Mouse (Mus musculus) CH12.LX (cell line): ENCODE data around the gene Tmem198b. TPM values are rescaled to one million over a fixed set of nuclear protein-coding genes. Genes with fewer than 3 reads are reported as not detected.

Source experiments
- DNase-seq: peaks from one replicate; pipeline ENCODE4 v3.0.0-alpha.2; 2013; ENCODE audit errors: extremely low read depth
- H3K27ac ChIP-seq: 2 replicates; pipeline ENCODE4 v1.5.1; 2012; ENCODE audit warnings: low read depth, mild to moderate bottlenecking, control low read depth, moderate library complexity; ENCODE audit not compliant: insufficient read depth
- H3K27me3 ChIP-seq: replicated peaks from 2 replicates; pipeline ENCODE3; 2012; ENCODE audit warnings: inconsistent platforms
- H3K36me3 ChIP-seq, 2 experiments: replicated peaks in 1 of 2; 2 replicates each; pipeline versions ENCODE3 to v1.6.1; 2012; ENCODE audit warnings: inconsistent platforms in 1 of 2, low read length in 1 of 2, mild to moderate bottlenecking in 1 of 2, mixed read lengths in 1 of 2, moderate library complexity in 1 of 2; ENCODE audit not compliant: control insufficient read depth in 1 of 2, insufficient read depth in 1 of 2
- H3K4me1 ChIP-seq, 2 experiments: 2 replicates each; pipeline ENCODE4 v1.6.1; 2012; ENCODE audit warnings: inconsistent platforms in 1 of 2, moderate library complexity in 1 of 2; ENCODE audit not compliant: insufficient read depth in 2 of 2, control insufficient read depth in 1 of 2
- H3K4me2 ChIP-seq: 2 replicates; pipeline ENCODE4 v1.6.1; 2012; ENCODE audit warnings: low read depth, mild to moderate bottlenecking, control low read depth; ENCODE audit not compliant: poor library complexity, insufficient read depth, severe bottlenecking
- H3K4me3 ChIP-seq, 3 experiments: fragments of 150-350 bp in 1 of 3; sonication (generic) in 1 of 3; replicated peaks in 1 of 3; 2 replicates each; pipeline versions ENCODE3 to v1.5.1; 2011 to 2012; ENCODE audit warnings: low read depth in 2 of 3, low read length in 2 of 3, mild to moderate bottlenecking in 2 of 3, moderate library complexity in 2 of 3, control low read depth in 1 of 3, improper control_type of control experiment in 1 of 3, inconsistent platforms in 1 of 3, mixed read lengths in 1 of 3; ENCODE audit not compliant: poor library complexity in 1 of 3
- H3K79me2 ChIP-seq: replicated peaks from 2 replicates; pipeline ENCODE4 v1.6.1; 2012; ENCODE audit warnings: mild to moderate bottlenecking, moderate library complexity; ENCODE audit not compliant: control insufficient read depth, poor library complexity, insufficient read depth, severe bottlenecking; ENCODE audit errors: extremely low read depth
- H3K9ac ChIP-seq: 2 replicates; pipeline ENCODE4 v1.6.1; 2012; ENCODE audit warnings: low read depth, mild to moderate bottlenecking, control low read depth, moderate library complexity; ENCODE audit not compliant: insufficient read depth
- H3K9me3 ChIP-seq: replicated peaks from 2 replicates; pipeline ENCODE3; 2012; ENCODE audit warnings: low read length, inconsistent platforms, mixed read lengths
- BHLHE40 ChIP-seq: IDR thresholded peaks from 2 replicates; pipeline ENCODE4 v1.6.1; 2011; ENCODE audit warnings: mild to moderate bottlenecking, low read depth, low read length, improper control_type of control experiment
- CHD1 ChIP-seq: IDR thresholded peaks from 2 replicates; pipeline ENCODE4 v1.6.1; 2012; ENCODE audit warnings: low read depth, low read length, improper control_type of control experiment, inconsistent platforms
- CHD2 ChIP-seq: IDR thresholded peaks from 2 replicates; pipeline ENCODE4 v1.6.1; 2011; ENCODE audit warnings: low read length, improper control_type of control experiment
- CTCF ChIP-seq, 2 experiments: IDR thresholded peaks in 1 of 2; conservative IDR thresholded peaks in 1 of 2; 2 replicates each; pipeline ENCODE4 v1.5.1; 2011 to 2012; ENCODE audit warnings: low read depth in 2 of 2, low read length in 2 of 2, improper control_type of control experiment in 1 of 2, inconsistent platforms in 1 of 2, mild to moderate bottlenecking in 1 of 2, moderate library complexity in 1 of 2
- ELF1 ChIP-seq: IDR thresholded peaks from 2 replicates; pipeline ENCODE4 v1.6.1; 2014; ENCODE audit warnings: low read depth, mild to moderate bottlenecking, inconsistent platforms, low read length, improper control_type of control experiment
- GABPA ChIP-seq: IDR thresholded peaks from 2 replicates; pipeline ENCODE4 v1.6.1; 2012; ENCODE audit warnings: low read depth, low read length, improper control_type of control experiment, inconsistent platforms; ENCODE audit not compliant: insufficient replicate concordance
- HCFC1 ChIP-seq: IDR thresholded peaks from 2 replicates; pipeline ENCODE4 v1.6.1; 2012; ENCODE audit warnings: low read depth, mild to moderate bottlenecking, inconsistent platforms, low read length, improper control_type of control experiment
- JUND ChIP-seq: conservative IDR thresholded peaks from 2 replicates; pipeline ENCODE4 v1.6.1; 2011; ENCODE audit warnings: low read depth, low read length, improper control_type of control experiment
- MAX ChIP-seq: IDR thresholded peaks from 2 replicates; pipeline ENCODE4 v1.6.1; 2011; ENCODE audit warnings: low read length, improper control_type of control experiment
- MEF2A ChIP-seq: IDR thresholded peaks from 2 replicates; pipeline ENCODE4 v1.6.1; 2014; ENCODE audit warnings: low read depth, mild to moderate bottlenecking, inconsistent platforms, low read length, improper control_type of control experiment, borderline replicate concordance
- NRF1 ChIP-seq: IDR thresholded peaks from 2 replicates; pipeline ENCODE4 v1.6.1; 2014; ENCODE audit warnings: low read depth, mild to moderate bottlenecking, inconsistent platforms, low read length, improper control_type of control experiment, moderate library complexity
- POLR2A ChIP-seq: IDR thresholded peaks from 2 replicates; pipeline ENCODE4 v1.6.1; 2011; ENCODE audit warnings: low read depth, mild to moderate bottlenecking, improper control_type of control experiment, low read length
- POLR2AphosphoS2 ChIP-seq: IDR thresholded peaks from 2 replicates; pipeline ENCODE4 v1.6.1; 2011; ENCODE audit warnings: low read depth, low read length, improper control_type of control experiment
- RAD21 ChIP-seq: IDR thresholded peaks from 2 replicates; pipeline ENCODE4 v1.6.1; 2011; ENCODE audit warnings: low read depth, mild to moderate bottlenecking, low read length, improper control_type of control experiment, moderate library complexity
- SIN3A ChIP-seq: IDR thresholded peaks from 2 replicates; pipeline ENCODE4 v1.6.1; 2012; ENCODE audit warnings: low read length, improper control_type of control experiment, inconsistent platforms
- SMC3 ChIP-seq: IDR thresholded peaks from 2 replicates; pipeline ENCODE4 v1.6.1; 2011; ENCODE audit warnings: low read depth, low read length, improper control_type of control experiment
- TBP ChIP-seq: conservative IDR thresholded peaks from 2 replicates; pipeline ENCODE4 v1.6.1; 2011; ENCODE audit warnings: low read depth, low read length, improper control_type of control experiment
- UBTF ChIP-seq: IDR thresholded peaks from 2 replicates; pipeline ENCODE4 v1.6.1; 2012; ENCODE audit warnings: low read depth, mild to moderate bottlenecking, inconsistent platforms, low read length, improper control_type of control experiment, moderate library complexity
- USF1 ChIP-seq: IDR thresholded peaks from 2 replicates; pipeline ENCODE4 v1.6.1; 2014; ENCODE audit warnings: low read depth, mild to moderate bottlenecking, inconsistent platforms, low read length, improper control_type of control experiment
- ZMIZ1 ChIP-seq: IDR thresholded peaks from 2 replicates; pipeline ENCODE4 v1.6.1; 2012; ENCODE audit warnings: low read depth, mild to moderate bottlenecking, inconsistent platforms, low read length, improper control_type of control experiment
- ZNF384 ChIP-seq: IDR thresholded peaks from 2 replicates; pipeline ENCODE4 v1.6.1; 2012; ENCODE audit warnings: low read depth, low read length, improper control_type of control experiment, inconsistent platforms
- dilution Hi-C: fragments of 300-500 bp; cut with MboI; formaldehyde crosslinking; loops from 2 replicates; pipeline ENCODE4 v1.14.3; 2020; ENCODE audit warnings: low sequenced_read_pairs; ENCODE audit not compliant: extremely low pct_unique_long_range_greater_than_20kb, extremely low pct_ligation_motif_present
- in situ Hi-C: fragments of 300-500 bp; cut with MboI; formaldehyde crosslinking; loops from 3 replicates; pipeline ENCODE4 v1.14.3; 2019; ENCODE audit warnings: low sequenced_read_pairs, low pct_ligation_motif_present, low pct_unique_long_range_greater_than_20kb, mixed read lengths
- polyA plus RNA-seq: library from polyadenylated mRNA; unstranded; fragments of >175 nt; gene quantifications from 2 replicates; pipeline ENCODE4 v1.2.1, GENCODE M21; 2012; ENCODE audit warnings: low read depth; ENCODE audit not compliant: insufficient read length
- total RNA-seq, 2 experiments: library from RNA; depleted of rRNA; stranded (reverse); fragments of 300-350 nt in 1 of 2; fragments of >200 nt in 1 of 2; gene quantifications; 2 replicates each; pipeline ENCODE4 v1.2.3; 2012 to 2014

Tmem198b gene
- total and polyA plus RNA-seq, 3 experiments = 2.0 to 4.7 (median 2.6) TPM

GRCm38 (mm10) chr10:128845516-128845915 lies 41.3 kb upstream of the Tmem198b start:
- dilution Hi-C loops (no loop called here), in situ Hi-C loops (no loop called here)
- H3K4me2 ChIP-seq = no peak overlapping the region
- no peaks in the 10 kb centered on the region for H3K9me3 ChIP-seq
- H3K27me3 ChIP-seq = no peaks in the 10 kb centered on the region
- peak; percentile 28 for DNase-seq
- H3K79me2 ChIP-seq = peaks cover 3% of the 10 kb centered on the region; the same call in 1 of the 2 replicates
- H3K9ac ChIP-seq = no peak overlapping the region
- peaks cover 44 to 91% of the 10 kb centered on the region in 2 experiments for H3K36me3 ChIP-seq
- H3K27ac ChIP-seq = no peak overlapping the region
- H3K4me1 ChIP-seq = peaks cover 0 to 14% of the 10 kb centered on the region in 2 experiments; a peak in 2 of 4 replicates
- TF ChIP-seq MEF2A (no peak), CTCF (conservative IDR thresholded peaks at IDR 0.05 in 1 of 2, IDR thresholded peaks at IDR 0.05 in 1 of 2; ENCODE audit: low read depth in 2 of 2, low read length in 2 of 2) (peak; percentile 23 to 72; a peak in 2 of 4 replicates), SMC3 (peak; percentile 59), RAD21 (peak; percentile 62), CHD1 (no peak), ZNF384 (peak; percentile 80)
- H3K4me3 ChIP-seq = no peak overlapping the region

- Histone ChIP-seq H3K9me3 (no peaks in the 10 kb centered on the region), H3K36me3 (peaks cover 36 to 89% of the 10 kb centered on the region in 2 experiments), H3K9ac (no peak overlapping the region), H3K79me2 (peaks cover 3% of the 10 kb centered on the region; the same call in 1 of the 2 replicates), H3K27me3 (no peaks in the 10 kb centered on the region), H3K4me3 (no peak overlapping the region), H3K4me1 (peaks cover 0 to 14% of the 10 kb centered on the region in 2 experiments; a peak in 2 of 4 replicates), H3K27ac (no peak overlapping the region), H3K4me2 (no peak overlapping the region)
- dilution Hi-C loops = no loop called here
- in situ Hi-C loops = no loop called here
- TF ChIP-seq UBTF (no peak), NRF1 (no peak), CHD2 (no peak), MEF2A (no peak), JUND (no peak), MAX (no peak), CHD1 (no peak), POLR2AphosphoS2 (no peak), SIN3A (no peak), BHLHE40 (no peak), RAD21 (no peak), GABPA (no peak), ELF1 (no peak), CTCF (conservative IDR thresholded peaks at IDR 0.05 in 1 of 2, IDR thresholded peaks at IDR 0.05 in 1 of 2; ENCODE audit: low read depth in 2 of 2, low read length in 2 of 2) (no peak), HCFC1 (no peak), TBP (no peak), POLR2A (no peak), ZMIZ1 (no peak), USF1 (no peak)
- DNase-seq = no peak
Observed at GRCm38 (mm10) chr10:128843260-128843659, 39.1 kb upstream of the Tmem198b start.
